Mouse (Mus musculus): ENCODE measurements at regions not wholly inside any gene's neighbourhood (a gene's known extent, or its start where the extent isn't known, plus 50 kb on each side); places are given as distances from the start of the nearest gene placed in this dataset.
A peak's percentile ranks its signal among the peaks of the same experiment; 100 is the strongest.
"Not testable (repeated sequence)": the region's sequence is repeated elsewhere in the genome, so short reads cannot be mapped to it uniquely, and the experiment has no call there.

DNA sequence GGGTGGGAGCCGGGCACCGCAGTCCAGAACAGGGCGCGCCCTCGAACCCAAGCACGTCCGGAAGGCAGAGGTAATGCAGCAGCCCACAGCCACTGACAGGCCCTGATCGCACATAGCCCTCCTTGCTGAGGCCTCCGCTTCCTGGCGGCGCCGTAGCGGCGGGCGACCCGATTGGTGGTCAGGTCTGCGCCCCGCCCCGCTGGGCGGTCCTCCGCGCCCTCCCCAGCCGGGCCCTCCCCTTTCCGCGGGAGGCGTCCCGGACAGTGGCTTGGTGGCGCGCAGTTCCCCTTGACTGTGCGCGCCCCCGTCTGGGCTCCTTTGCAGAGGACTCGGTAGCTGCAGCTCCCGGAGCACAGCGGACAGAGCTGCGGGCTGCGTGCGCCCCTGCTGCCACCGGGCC is 375.5 kb upstream of the Asap2 start:
- not testable (repeated sequence) for H3K9ac ChIP-seq (replicated peaks); H3K9me3 ChIP-seq; H3K36me3 ChIP-seq; H3K4me1 ChIP-seq (replicated peaks); H3K27ac ChIP-seq; ATAC-seq (ENCODE audit: insufficient number of reproducible peaks, insufficient read depth, low FRiP score, low TSS enrichment, low read depth); H3K27me3 ChIP-seq
- Histone ChIP-seq H3K4me3 (replicated peaks) (peak overlapping the region; percentile 45), H3K4me2 (peak overlapping the region; percentile 19; the same call in 1 of the 2 replicates)
- WGBS, result 0% methylated on average over 20 of the region's 39 CpGs

Measured in limb, embryonic 12.5 days (tissue).